Mouse (Mus musculus): ENCODE measurements around the gene Upk3b.
A peak's percentile ranks its signal among the peaks of the same experiment; 100 is the strongest.
"Not testable (repeated sequence)": the region's sequence is repeated elsewhere in the genome, so short reads cannot be mapped to it uniquely, and the experiment has no call there.

Gene Upk3b

DNA sequence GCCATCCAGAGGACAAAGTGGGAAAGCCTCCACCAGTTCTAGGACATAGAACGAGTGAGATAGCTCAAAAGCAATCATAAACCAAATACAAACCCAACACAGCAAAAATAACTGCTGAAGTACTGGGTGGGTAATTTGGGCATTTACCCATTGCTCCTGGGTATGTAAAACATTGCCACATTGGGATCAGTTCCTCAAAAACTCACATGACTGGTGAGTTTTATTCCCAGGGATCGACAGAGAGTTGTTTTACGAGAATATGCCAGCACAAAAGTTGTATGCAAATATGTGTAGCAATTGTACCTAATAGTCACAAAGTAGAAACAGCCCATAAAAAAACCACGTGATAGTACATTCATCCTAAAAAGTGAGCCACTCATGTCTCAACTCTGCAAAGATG, 3.4 kb upstream of the Upk3b start:
- DNase-seq (ENCODE audit: low spot score): no peak

DNA sequence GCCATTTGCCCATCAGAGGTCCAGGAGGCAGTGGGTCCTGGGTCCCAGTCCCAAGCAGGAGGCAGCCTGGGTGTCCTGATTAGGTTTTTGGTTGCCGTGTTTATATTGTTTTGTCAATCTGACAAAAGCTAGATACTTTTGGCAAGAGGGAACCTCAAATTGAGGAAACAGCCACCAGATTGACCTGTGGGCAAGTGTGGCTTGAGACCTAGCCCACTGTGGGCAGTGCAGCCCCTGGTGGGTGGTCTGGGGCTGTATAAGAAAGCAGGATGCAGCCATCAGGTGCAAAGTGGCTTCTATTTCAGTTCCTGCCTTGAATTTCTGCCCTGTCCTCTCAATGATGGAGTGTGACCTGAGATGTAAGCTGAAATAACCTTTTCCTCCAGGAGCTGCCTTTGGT, 3.0 kb upstream of the Upk3b start:
- DNase-seq (ENCODE audit: low spot score): no peak

DNA sequence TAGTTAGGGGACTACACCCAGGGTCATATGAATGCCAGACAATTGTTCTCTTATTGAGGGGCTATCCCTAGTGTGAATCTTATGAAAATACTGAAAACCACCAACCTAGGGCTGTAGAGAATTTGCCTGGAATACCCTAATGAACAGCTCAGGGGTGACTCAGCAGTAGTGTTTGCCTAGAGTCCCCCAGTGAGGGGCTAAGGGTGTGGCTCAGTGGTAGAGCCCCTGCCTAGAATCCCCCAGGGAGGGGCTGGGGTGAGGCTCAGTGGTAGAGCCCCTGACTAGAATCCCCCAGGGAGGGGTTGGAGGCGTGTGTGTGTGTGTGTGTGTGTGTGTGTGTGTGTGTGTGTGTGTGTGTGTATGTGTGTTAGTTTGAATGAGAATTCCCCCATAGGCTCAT, 1.6 kb upstream of the Upk3b start:
- no peak for DNase-seq (ENCODE audit: low spot score)

DNA sequence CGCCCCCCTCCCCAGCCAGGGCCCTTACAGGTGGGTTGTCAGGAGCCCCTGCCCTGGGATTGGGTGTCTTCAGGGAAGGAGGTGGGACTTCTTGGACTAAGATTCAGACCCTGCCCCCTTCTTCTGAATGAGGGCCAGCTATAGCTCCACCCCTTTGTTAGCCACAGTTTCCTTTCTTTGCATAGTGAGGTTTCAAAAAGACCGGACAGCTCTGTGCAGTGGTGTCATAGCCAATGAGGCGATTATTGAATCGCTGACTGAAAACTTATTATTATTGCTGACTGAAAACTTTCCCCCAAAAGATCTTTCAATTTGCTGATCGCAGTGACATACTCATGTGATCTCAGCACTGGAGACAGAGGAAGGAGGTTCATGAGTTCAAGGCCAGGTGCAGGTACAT, 1.9 kb downstream of the Upk3b start:
- DNase-seq (ENCODE audit: low spot score): no peak

DNA sequence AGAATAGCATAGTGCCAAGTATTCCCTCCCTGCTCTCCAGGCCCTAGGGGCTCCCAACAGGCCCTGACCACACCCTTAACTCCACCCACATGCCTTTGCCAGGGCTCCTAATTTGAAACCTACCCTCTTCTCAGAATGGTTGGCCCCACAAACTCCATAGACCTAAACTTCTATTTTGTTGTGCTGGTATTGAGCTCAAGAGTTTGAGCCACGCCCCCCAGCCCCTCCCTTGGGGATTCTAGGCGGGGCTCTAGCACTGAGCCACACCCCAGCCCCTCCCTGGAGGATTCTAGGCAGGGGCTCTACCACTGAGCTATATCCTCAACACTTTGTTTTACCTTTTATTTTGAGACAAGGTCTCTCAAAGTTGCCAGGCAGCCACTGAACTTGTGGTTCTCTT, 3.0 kb downstream of the Upk3b start:
- DNase-seq (ENCODE audit: low spot score): no peak

DNA sequence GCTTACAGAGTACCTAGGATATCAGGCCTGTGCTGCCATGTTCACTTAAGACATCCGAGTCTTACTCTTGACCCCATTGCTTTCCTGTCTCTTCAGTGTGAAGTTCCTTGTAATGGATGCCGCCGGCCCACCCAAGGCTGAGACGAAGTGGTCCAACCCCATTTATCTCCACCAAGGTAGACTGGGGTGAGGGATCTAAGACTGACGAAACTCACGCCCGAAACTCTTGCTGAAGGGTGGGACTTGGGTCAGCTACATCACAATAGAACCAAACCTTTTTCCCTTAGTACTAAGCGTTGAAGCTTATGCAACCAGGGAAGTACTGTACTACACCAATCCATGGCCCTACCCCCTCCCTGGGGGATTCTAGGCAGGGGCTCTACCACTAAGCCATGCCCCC, 3.4 kb downstream of the Upk3b start:
- DNase-seq (ENCODE audit: low spot score): no peak

DNA sequence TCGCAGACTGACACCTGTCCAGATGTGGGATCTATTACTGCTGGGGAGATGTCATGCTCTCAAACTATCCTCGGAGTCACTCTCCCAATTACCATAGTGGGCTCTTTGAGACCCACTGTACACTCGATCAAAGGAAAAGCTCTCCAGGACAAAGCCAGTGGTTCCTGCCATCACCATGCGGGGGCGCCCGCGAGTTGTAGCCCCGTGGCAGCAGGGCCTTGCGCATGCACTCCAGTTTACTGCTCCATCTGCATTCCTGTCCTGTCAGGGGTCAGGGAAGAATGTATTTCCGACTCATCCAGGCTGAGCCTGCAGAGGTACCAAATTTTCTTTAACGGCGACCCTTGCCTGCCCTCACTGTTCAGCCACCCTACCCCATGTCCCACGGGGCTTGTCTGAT, 6.6 kb downstream of the Upk3b start:
- no peak for DNase-seq (ENCODE audit: low spot score)

DNA sequence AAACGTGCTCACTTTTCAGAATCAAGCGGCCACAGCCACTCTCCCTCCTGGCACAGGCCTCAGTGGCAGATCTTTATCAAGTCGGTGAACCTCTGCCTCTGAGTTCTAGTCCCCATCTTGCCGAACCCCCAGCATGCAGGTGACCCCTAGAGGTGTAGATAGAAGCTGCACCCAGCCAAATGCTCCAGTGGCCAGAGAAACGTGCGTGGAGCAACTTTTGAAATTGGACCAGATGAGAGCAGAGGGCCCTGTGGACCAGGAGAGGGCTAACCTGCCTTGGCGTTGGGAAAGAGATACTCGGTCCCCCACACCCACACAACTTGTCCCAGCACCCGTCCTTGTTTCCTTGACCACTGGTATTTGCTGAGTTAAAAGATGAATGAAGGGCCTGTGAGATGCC, 7.1 kb downstream of the Upk3b start:
- no peak for DNase-seq (ENCODE audit: low spot score)

DNA sequence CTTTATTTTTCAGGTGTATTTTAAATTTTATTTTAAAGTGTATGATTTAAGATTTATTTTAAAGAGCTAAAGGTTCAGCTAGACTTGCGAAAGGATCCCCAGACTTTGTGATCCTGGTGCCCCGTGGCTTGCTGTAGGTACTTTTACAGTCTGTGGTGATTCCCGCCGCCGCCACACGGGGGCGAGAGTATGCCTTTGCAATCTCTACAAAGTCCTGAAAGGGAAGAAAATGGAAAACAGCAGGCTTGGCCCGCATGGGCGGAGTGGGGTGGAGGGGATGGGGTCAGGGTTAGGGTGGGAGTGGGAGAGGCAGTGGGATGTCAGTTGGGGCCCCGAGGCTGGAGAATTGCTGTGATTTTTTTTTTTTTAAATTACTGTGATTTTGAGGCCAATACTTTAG, 7.7 kb downstream of the Upk3b start:
- peak; percentile 47 for DNase-seq (ENCODE audit: low spot score)

DNA sequence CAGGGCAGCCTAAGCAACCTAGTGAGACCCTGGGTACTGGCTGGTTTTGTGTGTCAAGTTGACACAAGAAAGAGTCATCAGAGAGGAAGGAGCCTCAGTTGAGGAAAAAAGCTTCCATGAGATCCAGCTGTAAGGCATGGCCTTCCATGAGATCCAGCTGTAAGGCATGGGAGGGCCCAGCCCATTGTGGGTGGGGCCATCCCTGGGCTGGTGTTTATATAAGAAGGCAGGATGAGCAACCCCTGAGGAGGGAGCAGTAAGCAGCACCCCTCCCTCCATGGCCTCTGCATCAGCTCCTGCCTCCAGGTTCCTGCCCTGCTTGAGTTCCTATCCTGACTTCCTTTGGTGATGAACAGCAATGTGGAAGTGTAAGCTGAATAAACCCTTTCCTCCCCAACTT, 10.2 kb downstream of the Upk3b start:
- DNase-seq (ENCODE audit: low spot score): not testable (repeated sequence)

DNA sequence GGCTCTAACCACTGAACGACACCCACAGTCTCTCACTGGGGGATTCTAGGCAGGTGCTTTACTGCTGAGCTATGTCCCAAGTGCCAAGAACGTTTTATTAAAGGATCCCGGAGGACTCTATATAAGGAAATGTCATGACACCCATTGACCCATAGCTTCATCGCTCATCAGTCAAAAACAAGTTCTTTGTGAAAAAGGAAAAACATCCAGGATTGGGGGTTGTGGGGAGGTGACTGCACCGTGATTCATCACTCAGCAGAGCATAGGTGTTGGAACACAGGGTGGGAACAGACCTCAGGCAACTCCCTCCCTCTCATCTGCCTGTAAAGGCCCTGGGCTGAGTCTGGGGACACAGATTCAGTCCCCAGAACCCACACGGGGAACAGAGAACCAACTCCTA, 11.6 kb downstream of the Upk3b start:
- no peak for DNase-seq (ENCODE audit: low spot score)

DNA sequence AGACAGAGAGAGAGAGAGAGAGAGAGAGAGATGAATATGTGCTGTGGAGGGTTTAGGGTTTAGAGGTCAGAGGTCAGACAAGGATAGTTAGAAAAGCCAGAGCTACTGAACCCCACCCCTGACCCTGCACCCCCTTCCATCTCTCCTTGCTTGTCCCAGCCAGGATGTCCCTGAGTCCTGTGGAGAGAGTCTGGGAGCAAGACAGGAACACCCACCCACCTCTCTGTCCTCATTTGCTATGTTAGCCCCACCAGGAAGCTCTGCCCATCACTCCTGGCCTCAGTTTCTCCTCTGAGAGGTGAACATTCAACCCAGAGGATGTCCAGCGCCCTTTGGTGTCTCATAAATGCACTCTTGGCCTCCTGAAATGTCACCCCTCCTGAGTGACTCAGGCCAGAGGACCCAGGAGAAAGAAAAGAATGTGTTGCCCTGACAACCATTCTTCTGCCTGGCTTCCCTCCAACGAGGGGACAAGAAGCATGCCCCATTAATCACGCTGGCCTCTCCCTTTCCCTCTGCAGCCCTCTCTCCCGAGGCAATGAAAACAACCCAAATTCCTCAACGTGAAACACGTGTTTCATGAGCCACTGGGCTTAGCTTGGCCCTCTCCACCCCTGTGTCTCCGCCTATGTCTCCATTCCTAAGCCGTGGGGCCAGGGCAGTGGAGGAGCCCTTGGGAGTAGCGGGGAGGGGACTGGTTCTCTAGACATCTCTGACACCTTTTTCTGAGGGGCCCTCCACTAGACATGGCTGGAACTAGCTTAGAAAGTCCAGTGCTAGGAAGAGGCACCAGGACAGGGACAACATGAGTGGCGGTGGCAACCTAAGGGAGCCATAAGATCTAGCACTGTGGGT, 13.2 kb downstream of the Upk3b start:
- DNase-seq (ENCODE audit: low spot score): no peak

DNA sequence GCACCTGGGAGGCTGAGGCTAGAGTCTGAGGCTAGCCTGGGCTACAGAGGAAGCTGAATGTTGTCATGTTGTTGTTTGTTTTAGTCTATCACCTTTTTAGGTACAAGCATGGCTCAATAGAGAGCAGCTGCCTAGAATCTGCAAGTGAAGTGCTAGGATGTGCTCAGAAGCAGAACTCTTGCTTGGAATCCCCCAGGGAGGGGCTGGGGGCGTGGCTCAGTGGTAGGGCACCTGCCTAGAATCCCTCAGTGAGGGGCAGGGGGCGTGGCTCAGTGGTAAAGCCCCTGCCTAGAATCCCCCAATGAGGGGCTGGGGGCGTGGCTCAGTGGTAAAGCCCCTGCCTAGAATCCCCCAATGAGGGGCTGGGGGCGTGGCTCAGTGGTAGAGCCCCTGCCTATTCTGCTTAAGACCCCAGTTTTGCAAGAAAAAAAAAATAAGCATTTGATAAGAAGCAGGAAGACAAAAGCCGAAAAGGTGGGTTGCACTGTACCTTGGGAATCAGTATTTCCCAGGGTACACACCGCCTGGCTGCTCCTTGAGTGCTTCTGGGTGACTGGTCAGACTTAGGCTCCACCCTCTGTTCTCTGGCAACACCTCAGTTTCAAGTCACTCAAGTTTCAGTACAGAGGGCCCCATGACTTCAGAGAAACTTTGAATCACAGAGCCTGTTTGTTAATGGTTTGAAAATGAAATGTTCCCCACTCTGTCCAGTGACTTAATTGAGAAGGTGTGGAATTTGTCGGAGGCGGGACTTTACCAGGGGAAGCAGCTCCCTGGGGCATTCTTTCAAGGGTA, 14.8 kb downstream of the Upk3b start:
- DNase-seq (ENCODE audit: low spot score): no peak

DNA sequence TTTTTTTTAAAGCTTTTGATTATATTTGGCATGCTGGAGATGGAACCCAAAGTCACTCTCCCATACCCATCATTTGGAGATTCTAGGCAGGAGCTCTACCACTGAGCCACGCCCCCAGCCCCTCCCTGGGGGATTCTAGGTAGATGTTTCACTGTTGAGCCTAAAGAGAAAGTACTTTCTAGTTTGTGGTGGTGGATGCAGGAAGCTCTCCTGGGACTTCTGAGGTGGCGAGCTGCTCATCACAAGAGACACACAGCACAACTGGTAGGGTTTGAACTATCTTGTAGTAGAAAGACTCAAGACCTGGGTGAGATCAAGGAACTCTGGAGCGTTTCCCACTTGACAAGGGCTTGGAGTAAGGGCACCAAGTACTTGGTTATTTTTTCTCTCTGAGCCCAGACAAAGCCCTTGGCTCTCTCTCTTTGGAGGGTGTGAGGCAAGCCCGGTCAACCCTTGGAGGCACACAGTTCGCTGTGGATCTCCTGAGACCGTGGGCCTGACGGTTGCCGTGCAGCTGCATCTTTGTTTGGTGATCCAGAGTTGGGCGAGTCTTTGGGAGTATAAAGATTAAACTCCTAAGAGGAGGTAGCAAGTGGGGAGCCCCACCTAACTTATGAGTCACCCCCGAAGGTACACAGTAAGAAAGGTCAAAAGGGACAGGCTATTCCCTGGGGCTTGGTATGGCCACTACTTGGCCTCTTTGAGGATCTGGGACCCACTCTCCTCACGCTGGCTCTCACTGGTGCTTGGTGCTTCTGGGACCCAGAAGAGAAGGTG, 16.2 kb downstream of the Upk3b start, which contains the start of gene Upk3bl:
Upk3bl (plus strand) TSS at position 192 of the 777 bp plus-strand sequence.
- DNase-seq (ENCODE audit: low spot score): no peak

DNA sequence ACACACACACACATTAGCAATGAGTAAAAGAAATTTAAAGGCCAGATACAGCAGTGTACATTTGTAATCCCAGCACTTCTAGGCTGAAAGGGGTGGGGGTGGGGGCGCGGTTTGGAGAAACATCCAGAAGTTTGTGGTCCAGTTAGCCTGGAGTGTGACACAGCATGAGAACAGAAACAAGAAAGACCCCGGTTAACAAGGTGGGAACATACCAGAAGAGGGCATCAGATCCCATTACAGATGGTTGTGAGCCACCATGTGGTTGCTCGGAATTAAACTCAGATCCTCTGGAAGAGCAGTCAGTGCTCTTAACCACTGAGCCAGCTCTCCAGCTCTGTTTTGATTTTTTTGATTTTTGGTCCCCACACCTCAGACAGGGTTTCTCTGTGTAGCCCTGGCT, 17.8 kb downstream of the Upk3b start:
- no peak for DNase-seq (ENCODE audit: low spot score)

DNA sequence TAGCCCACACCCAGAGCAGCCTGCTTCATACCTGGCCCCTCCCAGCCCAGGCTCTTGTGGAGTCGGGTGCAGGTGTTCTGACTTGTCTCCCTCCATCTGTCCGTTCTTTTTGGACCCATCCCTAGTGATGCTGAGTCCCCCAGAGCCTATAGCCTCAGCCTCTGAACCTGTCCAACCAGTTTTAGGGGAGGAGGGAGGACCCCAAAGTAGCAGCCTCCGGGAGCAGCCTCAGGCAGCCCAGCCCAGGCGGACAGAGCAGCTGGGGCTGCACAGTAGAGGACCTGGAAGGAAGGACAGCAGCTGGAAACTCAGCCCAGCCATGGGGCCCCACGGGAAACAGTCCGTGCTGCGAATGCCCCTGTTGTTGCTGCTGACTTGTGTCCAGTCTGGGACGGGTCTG, 18.8 kb downstream of the Upk3b start:
- DNase-seq (ENCODE audit: low spot score): no peak

DNA sequence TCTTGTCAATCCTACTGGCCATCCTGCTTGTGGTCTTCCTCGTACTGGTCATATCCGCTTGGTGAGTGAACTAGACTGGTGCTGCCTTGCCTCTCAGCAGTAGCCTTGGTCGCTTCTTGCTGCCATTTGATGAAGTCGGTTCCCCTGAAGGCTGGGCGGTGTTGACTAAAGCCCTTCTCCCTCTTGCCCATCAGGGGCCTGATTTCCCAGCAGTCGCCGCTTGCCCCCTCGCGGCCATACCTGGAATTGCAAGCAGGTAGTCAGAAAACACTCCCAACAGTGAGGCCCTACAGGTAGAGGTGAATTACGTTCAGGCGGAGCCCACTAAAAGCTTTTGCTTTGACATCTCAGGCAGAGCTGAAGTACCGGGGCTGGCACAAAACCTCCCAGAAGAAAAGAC, 23.3 kb downstream of the Upk3b start:
- DNase-seq (ENCODE audit: low spot score): no peak

DNA sequence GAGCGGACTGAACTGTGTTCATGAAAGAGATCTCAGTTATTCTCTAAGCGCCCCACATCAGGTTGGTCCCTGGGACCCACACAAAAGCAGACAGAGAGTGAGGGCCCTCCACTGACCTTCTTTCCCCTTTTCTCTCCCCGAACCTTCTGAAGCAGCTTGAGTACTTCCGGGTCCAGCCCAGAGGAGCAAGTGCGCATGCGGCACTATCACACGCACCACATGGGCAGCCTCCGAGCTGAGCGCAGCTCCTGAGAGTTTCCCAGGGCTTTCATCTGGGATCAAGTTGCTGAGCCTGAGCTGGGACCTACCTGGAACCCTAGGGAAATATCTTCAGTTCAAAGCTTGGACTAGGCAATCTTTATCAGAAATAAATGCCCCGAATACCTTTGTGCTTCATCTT, 25.6 kb downstream of the Upk3b start:
- no peak for DNase-seq (ENCODE audit: low spot score)

DNA sequence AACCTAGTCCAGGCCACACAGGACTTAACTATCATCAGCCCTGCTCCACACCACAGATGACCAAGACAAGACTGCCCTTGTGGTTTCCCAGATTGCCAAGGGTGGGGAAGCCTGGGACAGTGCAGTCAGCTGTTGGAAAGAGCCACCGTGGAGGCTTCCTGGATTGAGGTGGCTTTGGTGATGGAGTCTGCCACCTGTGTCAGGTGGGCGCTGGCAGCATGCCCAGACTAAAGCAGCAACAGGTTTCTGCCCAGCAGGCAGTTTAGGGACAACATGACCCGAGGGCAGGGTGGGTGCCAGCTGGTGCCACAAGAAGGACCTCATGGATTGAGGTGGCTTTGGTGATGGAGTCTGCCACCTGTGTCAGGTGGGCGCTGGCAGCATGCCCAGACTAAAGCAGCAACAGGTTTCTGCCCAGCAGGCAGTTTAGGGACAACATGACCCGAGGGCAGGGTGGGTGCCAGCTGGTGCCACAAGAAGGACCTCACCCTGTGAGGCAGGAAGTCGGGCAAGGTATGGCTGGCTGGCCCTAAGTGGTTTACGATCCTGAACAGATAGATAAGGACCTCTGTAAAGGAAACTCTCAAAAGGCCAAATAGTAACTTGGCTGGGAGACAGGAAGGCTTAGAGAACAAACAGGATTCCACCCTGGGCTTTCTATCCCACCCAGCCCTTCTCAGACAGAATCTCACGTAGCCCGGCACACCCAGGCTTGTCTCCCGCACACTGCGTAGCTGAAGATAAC, 28.3 kb downstream of the Upk3b start:
- DNase-seq (ENCODE audit: low spot score): not testable (repeated sequence)

DNA sequence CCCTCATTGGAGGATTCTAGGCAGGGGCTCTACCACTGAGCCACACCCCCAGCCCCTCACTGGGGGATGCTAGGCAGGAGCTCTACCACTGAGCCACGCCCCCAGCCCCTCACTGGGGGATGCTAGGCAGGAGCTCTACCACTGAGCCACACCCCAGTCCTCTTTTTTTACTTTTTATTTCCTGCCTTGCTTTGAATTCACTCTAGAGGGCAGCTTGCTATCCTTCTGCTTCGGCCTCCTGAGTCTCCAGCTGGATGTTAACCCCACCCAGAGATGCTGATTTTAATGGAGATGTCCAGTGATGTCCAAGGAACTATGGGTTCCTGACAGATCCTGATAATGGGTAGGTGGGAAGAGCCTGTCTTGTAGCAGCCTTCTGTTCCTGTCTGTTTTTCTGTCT, 31.1 kb downstream of the Upk3b start:
- DNase-seq (ENCODE audit: low spot score): no peak

DNA sequence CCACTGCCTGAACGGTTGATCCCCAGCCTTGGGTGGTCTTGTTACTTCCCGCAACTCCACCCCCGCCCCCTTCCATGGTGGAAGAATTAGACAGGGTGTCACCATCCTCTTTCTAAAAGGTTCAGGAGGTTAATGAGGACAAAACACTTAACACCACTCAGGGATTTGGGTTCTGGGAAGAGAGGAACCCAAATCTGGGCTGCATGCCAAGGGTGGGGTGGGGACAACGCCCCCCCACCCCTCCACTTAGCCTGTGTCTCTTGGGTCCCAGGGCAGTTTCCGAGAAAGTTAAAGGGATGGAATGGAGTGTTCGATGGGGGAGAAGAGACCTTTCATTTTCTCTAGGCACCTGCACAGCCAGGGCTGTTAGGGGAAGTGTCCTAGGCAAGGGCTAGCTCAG, 34.8 kb downstream of the Upk3b start:
- DNase-seq (ENCODE audit: low spot score): no peak

DNA sequence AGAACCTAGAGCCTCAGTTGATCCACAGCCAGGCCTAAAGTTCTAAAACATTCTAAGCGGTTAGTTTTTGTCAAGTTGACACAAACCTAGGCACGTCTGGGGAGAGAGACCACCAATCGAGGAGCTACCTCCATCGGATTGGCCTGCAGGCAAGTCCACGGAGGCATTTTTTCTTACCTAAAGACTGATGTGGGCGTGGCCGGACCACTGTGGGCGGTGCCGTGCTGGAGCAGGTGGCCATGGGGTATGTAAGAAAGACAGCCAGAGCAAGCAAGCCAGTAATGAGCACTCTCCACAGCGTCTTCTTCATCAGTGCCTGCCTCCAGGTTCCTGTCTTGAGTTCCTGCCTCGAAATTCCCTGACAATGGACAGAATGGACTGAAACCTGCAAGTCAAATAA, 35.2 kb downstream of the Upk3b start:
- DNase-seq (ENCODE audit: low spot score): no peak
